Mouse (Mus musculus) frontal cortex, postnatal 14 days (tissue): ENCODE data around the gene Pgrmc1.

Experiments
- DNase-seq, 2 experiments: peaks; one replicate each; pipeline ENCODE4 v3.0.0; 2022; ENCODE audit warnings: low spot score in 2 of 2

Gene Pgrmc1

DNA sequence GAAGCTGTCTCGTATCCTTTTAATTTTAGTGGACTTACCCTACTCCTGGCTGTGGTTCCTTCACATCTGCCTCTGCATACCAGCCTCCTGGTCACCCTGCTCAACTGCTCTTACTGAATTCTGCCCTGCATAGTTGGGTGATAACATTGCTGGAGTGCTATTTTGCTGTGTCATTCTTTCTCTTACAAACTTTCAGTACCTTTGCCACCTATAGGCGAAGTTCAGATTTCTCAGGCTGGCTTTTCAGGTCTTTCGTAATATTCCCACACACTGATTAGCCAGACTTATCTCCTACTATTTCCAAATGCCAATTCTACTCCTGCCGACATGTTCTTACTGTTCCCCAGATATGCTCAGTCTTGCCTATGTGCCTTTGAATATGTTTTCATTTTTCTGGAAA is 6.0 kb downstream of the Pgrmc1 start:
- no peak for DNase-seq

DNA sequence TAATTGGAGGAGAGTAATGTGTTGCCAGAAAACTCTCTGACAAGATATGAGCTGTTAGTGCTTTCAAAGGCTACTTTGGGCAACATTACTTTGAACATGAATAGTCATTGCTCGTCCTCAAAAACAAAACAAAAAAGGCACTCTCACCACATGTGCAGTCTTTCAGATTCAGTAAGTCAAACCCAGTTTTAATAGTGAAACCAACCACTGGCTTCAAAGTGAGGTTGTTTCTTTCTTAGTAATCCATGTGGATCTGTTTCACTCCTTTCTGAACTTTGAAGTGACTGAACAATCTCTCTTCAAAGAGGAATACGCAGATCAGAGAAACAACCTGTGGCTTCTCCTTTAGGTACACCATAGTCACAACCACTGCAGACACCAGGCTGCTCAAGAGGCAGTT is 11.1 kb downstream of the Pgrmc1 start:
- no peak for DNase-seq

DNA sequence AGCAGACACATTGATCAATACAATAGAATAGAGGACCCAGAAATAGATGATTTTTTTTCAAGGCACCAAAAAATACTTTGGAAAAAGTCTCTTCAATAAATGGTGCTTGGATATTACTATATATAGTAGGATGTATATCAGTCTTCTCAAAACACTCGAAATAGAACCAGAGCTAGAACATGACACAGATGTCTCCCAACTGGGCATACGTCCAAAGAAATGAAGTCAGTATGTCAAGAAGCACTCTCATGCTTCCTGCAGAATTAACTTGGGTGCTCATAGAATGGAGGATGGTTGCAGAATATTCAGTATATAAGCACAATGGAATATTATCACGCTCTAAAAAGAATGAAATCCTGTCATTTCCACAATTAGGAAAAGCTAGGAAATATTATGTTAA is 30.1 kb downstream of the Pgrmc1 start:
- no peak for DNase-seq

DNA sequence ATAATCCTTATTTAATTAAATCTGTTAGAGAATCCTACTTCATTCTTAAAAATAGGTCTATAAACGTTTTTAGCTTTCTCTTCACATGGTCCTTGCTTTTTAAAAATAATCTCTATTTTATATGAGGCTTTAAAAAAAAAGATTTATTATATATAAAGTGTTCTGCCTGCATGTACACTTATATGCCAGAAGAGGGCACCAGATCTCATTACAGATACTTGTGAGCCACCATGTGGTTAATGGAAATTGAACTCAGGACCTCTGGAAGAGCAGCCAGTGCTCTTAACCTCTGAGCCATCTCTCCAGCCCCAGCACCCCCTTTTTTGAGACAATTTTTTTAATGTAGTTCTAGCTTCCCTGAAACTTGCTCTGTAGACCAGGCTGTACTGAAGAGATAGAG is 32.8 kb downstream of the Pgrmc1 start:
- no peak for DNase-seq

DNA sequence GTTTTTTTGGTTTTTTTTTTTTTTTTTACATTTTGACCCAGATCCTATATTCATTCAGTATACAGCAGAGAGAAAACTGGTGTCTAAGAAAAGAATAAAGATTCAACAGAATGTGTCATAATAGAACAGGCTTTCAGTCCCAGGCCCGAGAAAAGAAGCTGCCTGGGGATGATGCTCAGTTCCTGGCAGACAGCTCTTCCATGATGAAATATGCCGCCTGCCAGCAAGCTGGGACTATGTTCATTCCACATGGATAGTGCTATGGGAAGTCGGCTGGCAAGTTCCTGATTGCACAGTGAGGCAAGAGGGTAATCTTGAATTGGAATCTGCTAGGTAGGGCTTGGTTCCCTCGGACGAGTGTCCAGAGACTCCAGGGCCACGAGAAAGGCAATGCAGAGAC is 42.0 kb downstream of the Pgrmc1 start:
- peak; percentile 5 to 12 for DNase-seq

DNA sequence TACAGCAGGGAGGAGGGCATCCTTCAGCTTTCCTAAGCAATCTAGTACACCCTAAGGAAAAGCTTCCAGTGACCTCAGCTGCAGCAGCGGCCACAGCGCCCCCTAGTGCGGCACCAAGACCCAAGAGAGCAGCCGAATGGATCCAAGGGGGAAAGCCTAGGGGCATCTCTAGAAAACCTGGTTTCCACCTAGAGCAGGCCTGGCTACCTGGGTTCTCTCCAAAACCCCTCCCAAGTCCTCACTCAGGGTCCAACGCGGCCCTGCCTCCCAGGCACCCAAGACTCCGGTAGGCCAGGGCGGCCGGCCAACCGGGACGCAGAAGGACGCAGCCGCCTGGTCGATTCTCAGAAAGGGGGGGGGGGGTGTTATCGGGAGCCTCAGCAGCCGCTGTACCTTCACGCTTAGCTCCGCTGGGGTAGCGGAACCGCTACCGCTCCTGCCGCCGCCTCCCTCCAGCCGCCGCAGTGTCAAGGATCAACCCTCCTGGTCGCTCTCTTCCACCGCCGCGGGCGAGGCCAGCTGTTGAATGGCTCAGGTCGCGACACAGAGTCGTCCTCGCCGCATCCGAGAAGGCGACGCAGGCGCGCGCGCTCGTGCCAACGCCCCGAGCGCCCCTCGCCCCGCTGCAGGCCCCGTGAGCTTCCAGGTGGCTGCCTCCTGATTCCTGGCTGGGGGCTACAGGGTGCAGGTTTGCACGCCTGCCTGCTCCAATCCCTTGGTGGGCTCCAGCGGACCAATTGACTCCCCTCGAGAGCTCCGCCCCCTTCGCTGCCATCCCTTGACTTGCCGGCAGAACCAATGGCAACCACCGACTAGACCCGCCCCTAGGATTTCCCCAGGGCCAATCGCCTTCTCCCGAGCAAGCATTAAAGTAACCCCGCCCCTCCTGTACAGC is 46.9 kb downstream of the Pgrmc1 start, which contains the start of gene Akap17b:
Gene Akap17b (minus strand): TSS at position 739 of the 895 bp plus-strand sequence.
- peak; percentile 77 to 80 for DNase-seq
